Mouse (Mus musculus) ES-Bruce4 (cell line): ENCODE results near the gene Lrrc52. TPM values are rescaled to one million over a fixed set of nuclear protein-coding genes. Genes with fewer than 3 reads are reported as not detected.

ENCODE experiments used
- H3K27ac ChIP-seq: 2 replicates; pipeline ENCODE4 v1.5.1; 2012; ENCODE audit warnings: low read length, inconsistent platforms; ENCODE audit not compliant: insufficient read depth
- H3K27me3 ChIP-seq: 2 replicates; pipeline ENCODE4 v1.6.1; 2012; ENCODE audit warnings: mild to moderate bottlenecking, low read length, inconsistent platforms; ENCODE audit not compliant: control insufficient read depth, poor library complexity, insufficient read depth, severe bottlenecking
- H3K36me3 ChIP-seq: 2 replicates; pipeline ENCODE4 v1.6.1; 2012; ENCODE audit warnings: inconsistent platforms, mild to moderate bottlenecking, low read length, moderate library complexity; ENCODE audit not compliant: control insufficient read depth, poor library complexity, insufficient read depth, severe bottlenecking
- H3K4me1 ChIP-seq: one replicate; pipeline ENCODE4 v1.8.1; 2011; ENCODE audit warnings: low read length; ENCODE audit not compliant: control insufficient read depth, insufficient read depth
- H3K4me3 ChIP-seq: 2 replicates; pipeline ENCODE4 v1.5.1; 2011; ENCODE audit warnings: low read depth, mild to moderate bottlenecking, low read length
- H3K9ac ChIP-seq: 2 replicates; pipeline ENCODE4 v1.6.1; 2012; ENCODE audit warnings: low read depth, mild to moderate bottlenecking, inconsistent platforms; ENCODE audit not compliant: poor library complexity, severe bottlenecking
- H3K9me3 ChIP-seq: replicated peaks from 2 replicates; pipeline ENCODE4 v1.6.1; 2012; ENCODE audit warnings: mild to moderate bottlenecking, low read length, inconsistent platforms; ENCODE audit not compliant: control insufficient read depth, poor library complexity, insufficient read depth, severe bottlenecking
- CTCF ChIP-seq: IDR thresholded peaks from one replicate; pipeline ENCODE4 v1.8.1; 2011; ENCODE audit warnings: low read depth, low read length
- EP300 ChIP-seq: IDR thresholded peaks from 2 replicates; pipeline ENCODE4 v1.6.1; 2011; ENCODE audit warnings: low read depth, low read length; ENCODE audit not compliant: insufficient read depth
- POLR2A ChIP-seq: IDR thresholded peaks from one replicate; pipeline ENCODE4 v1.8.1; 2011; ENCODE audit warnings: low read length; ENCODE audit not compliant: insufficient read depth
- polyA plus RNA-seq: library from polyadenylated mRNA; stranded (reverse); fragments of >200 nt; gene quantifications from 2 replicates; pipeline ENCODE4 v1.2.4, GENCODE M21; 2011; ENCODE audit warnings: low read depth; ENCODE audit not compliant: missing spikeins, insufficient read depth, insufficient read length

Lrrc52 gene
- not detected in 2 replicates for polyA plus RNA-seq

GRCm38 (mm10) chr1:167466765-167467426 lies at the start of gene Lrrc52:
Lrrc52 (minus strand) TSS chr1:167466780.
- Histone ChIP-seq H3K9me3 (no peaks in the 10 kb centered on the region), H3K27me3 (0 out of 2 replicates have a peak, but pooled peaks cover 2% of the 10 kb centered on the region), H3K4me1 (no peaks in the 10 kb centered on the region), H3K27ac (no peak within 1 kb of the TSS), H3K9ac (no peak within 1 kb of the TSS), H3K4me3 (no peak within 1 kb of the TSS), H3K36me3 (no peaks in the 10 kb centered on the region)
- TF ChIP-seq POLR2A, result no peak
- no peak for TF ChIP-seq CTCF
- no peak for TF ChIP-seq EP300

GRCm38 (mm10) chr1:167511621-167512020 lies 45.0 kb upstream of the Lrrc52 start:
- H3K4me3 ChIP-seq, result no peak overlapping the region
- no peaks in the 10 kb centered on the region for H3K36me3 ChIP-seq
- H3K27me3 ChIP-seq, result no peaks in the 10 kb centered on the region; the same call in 1 of the 2 replicates
- peaks cover 2% of the 10 kb centered on the region for H3K4me1 ChIP-seq
- no peaks in the 10 kb centered on the region for H3K9me3 ChIP-seq
- TF ChIP-seq POLR2A (no peak), EP300 (no peak), CTCF (no peak)
- H3K27ac ChIP-seq, result no peak overlapping the region
- no peak overlapping the region for H3K9ac ChIP-seq

- no peak overlapping the region for H3K9ac ChIP-seq
- TF ChIP-seq EP300 (no peak), CTCF (no peak), POLR2A (no peak)
- no peaks in the 10 kb centered on the region for H3K36me3 ChIP-seq
- no peak overlapping the region for H3K27ac ChIP-seq
- peaks cover 2% of the 10 kb centered on the region for H3K4me1 ChIP-seq
- H3K9me3 ChIP-seq, result no peaks in the 10 kb centered on the region
- H3K4me3 ChIP-seq, result no peak overlapping the region
- no peaks in the 10 kb centered on the region; the same call in 1 of the 2 replicates for H3K27me3 ChIP-seq
These were observed 39.5 kb upstream of the Lrrc52 start for GRCm38 (mm10) chr1:167506048-167506447.

GRCm38 (mm10) chr1:167505427-167505826 lies 38.8 kb upstream of the Lrrc52 start:
- H3K27me3 ChIP-seq, result no peaks in the 10 kb centered on the region; the same call in 1 of the 2 replicates
- no peak overlapping the region for H3K27ac ChIP-seq
- no peaks in the 10 kb centered on the region for H3K9me3 ChIP-seq
- no peak overlapping the region for H3K4me3 ChIP-seq
- TF ChIP-seq CTCF, result no peak
- TF ChIP-seq EP300, result no peak
- TF ChIP-seq POLR2A, result no peak
- peaks cover 2% of the 10 kb centered on the region for H3K4me1 ChIP-seq
- no peak overlapping the region for H3K9ac ChIP-seq
- no peaks in the 10 kb centered on the region for H3K36me3 ChIP-seq

GRCm38 (mm10) chr1:167499097-167499850 lies 32.7 kb upstream of the Lrrc52 start:
- Histone ChIP-seq H3K4me1 (peaks cover 2% of the 10 kb centered on the region), H3K27me3 (no peaks in the 10 kb centered on the region), H3K27ac (no peak overlapping the region), H3K9ac (no peak overlapping the region), H3K36me3 (no peaks in the 10 kb centered on the region), H3K9me3 (no peaks in the 10 kb centered on the region), H3K4me3 (no peak overlapping the region)
- TF ChIP-seq EP300 (no peak), POLR2A (no peak), CTCF (no peak)

GRCm38 (mm10) chr1:167497991-167498390 lies 31.4 kb upstream of the Lrrc52 start:
- H3K9me3 ChIP-seq, result no peaks in the 10 kb centered on the region
- H3K4me3 ChIP-seq, result no peak overlapping the region
- no peak for TF ChIP-seq CTCF
- peak; percentile 91 for TF ChIP-seq EP300
- H3K27me3 ChIP-seq, result no peaks in the 10 kb centered on the region
- no peak overlapping the region for H3K27ac ChIP-seq
- H3K4me1 ChIP-seq, result peaks cover 2% of the 10 kb centered on the region
- no peak overlapping the region for H3K9ac ChIP-seq
- H3K36me3 ChIP-seq, result no peaks in the 10 kb centered on the region
